Mouse (Mus musculus) midbrain, embryonic 12.5 days (tissue): ENCODE measurements around the gene Sptb. TPM values are rescaled to one million over a fixed set of nuclear protein-coding genes. Genes with fewer than 3 reads are reported as not detected.

Experiments used
- ATAC-seq: fragments of 200-750 bp; cut with Nextera tagmentation; 2 replicates; pipeline ENCODE4 v1.8.0; 2017; ENCODE audit warnings: low read depth, moderate TSS enrichment, moderate library complexity; ENCODE audit not compliant: low FRiP score
- H3K27ac ChIP-seq: fragments of 300-500 bp; sonication (generic); replicated peaks from 2 replicates; pipeline ENCODE4 v1.5.1; 2016; ENCODE audit warnings: mild to moderate bottlenecking
- H3K27me3 ChIP-seq: fragments of 300-500 bp; sonication (generic); 2 replicates; pipeline ENCODE4 v1.6.1; 2016; ENCODE audit warnings: mild to moderate bottlenecking
- H3K36me3 ChIP-seq: fragments of 300-500 bp; sonication (generic); 2 replicates; pipeline ENCODE4 v1.6.1; 2016
- H3K4me1 ChIP-seq: fragments of 300-500 bp; sonication (generic); 2 replicates; pipeline ENCODE4 v1.6.1; 2016
- H3K4me2 ChIP-seq: fragments of 300-500 bp; sonication (generic); replicated peaks from 2 replicates; pipeline ENCODE4 v1.6.1; 2016; ENCODE audit warnings: mild to moderate bottlenecking, moderate library complexity
- H3K4me3 ChIP-seq: fragments of 300-500 bp; sonication (generic); 2 replicates; pipeline ENCODE4 v1.5.1; 2016; ENCODE audit warnings: mild to moderate bottlenecking
- H3K9ac ChIP-seq: fragments of 300-500 bp; sonication (generic); replicated peaks from 2 replicates; pipeline ENCODE4 v1.6.1; 2016; ENCODE audit warnings: mild to moderate bottlenecking, moderate library complexity
- H3K9me3 ChIP-seq: fragments of 300-500 bp; sonication (generic); 2 replicates; pipeline ENCODE4 v1.6.1; 2016; ENCODE audit warnings: mild to moderate bottlenecking
- WGBS: fragments of 180-500 bp; shearing (Covaris S2); methylation state at CpG from one replicate; pipeline ENCODE4 v1.1.7; 2016; 5-methylcytosine and 5-hydroxymethylcytosine counted together
- polyA plus RNA-seq: library from polyadenylated mRNA; unstranded; fragments of >200 nt; fragmentation: Nextera tagmentation; extraction: Ambion mirVana; gene quantifications from 2 replicates; pipeline ENCODE4 v1.2.1, GENCODE M21; 2016

Gene Sptb
- polyA plus RNA-seq, 1 experiment from 2014 or later = 2.4 TPM

GRCm38 (mm10) chr12:76695773-76696172, 14.6 kb downstream of the Sptb start:
- Histone ChIP-seq H3K4me2 (no peak overlapping the region), H3K9ac (no peak overlapping the region), H3K4me3 (no peak overlapping the region), H3K27ac (no peak overlapping the region), H3K4me1 (peaks cover 7% of the 10 kb centered on the region; the same call in 1 of the 2 replicates), H3K36me3 (no peaks in the 10 kb centered on the region), H3K27me3 (no peaks in the 10 kb centered on the region), H3K9me3 (no peaks in the 10 kb centered on the region)
- ATAC-seq = no peak
- 83% methylated on average over 5 of the region's 5 CpGs for WGBS

GRCm38 (mm10) chr12:76694801-76695505, 15.4 kb downstream of the Sptb start:
- H3K27me3 ChIP-seq = no peaks in the 10 kb centered on the region
- peaks cover 7% of the 10 kb centered on the region; the same call in 1 of the 2 replicates for H3K4me1 ChIP-seq
- WGBS = 5% methylated on average over 17 of the region's 17 CpGs
- H3K4me3 ChIP-seq = peak overlapping the region; percentile 28
- H3K9me3 ChIP-seq = no peaks in the 10 kb centered on the region
- no peak for ATAC-seq
- H3K36me3 ChIP-seq = no peaks in the 10 kb centered on the region
- peak overlapping the region; percentile 37; the same call in 1 of the 2 replicates for H3K9ac ChIP-seq
- peak overlapping the region; percentile 57 for H3K4me2 ChIP-seq
- no peak overlapping the region for H3K27ac ChIP-seq

- Histone ChIP-seq H3K9me3 (no peaks in the 10 kb centered on the region), H3K9ac (no peak overlapping the region), H3K4me2 (no peak overlapping the region), H3K27ac (no peak overlapping the region), H3K4me3 (no peak overlapping the region), H3K27me3 (no peaks in the 10 kb centered on the region), H3K4me1 (no peaks in the 10 kb centered on the region), H3K36me3 (no peaks in the 10 kb centered on the region)
- WGBS = 82% methylated on average over 10 of the region's 10 CpGs
- ATAC-seq = no peak
Observed at GRCm38 (mm10) chr12:76687498-76688200, 22.7 kb downstream of the Sptb start.

DNA sequence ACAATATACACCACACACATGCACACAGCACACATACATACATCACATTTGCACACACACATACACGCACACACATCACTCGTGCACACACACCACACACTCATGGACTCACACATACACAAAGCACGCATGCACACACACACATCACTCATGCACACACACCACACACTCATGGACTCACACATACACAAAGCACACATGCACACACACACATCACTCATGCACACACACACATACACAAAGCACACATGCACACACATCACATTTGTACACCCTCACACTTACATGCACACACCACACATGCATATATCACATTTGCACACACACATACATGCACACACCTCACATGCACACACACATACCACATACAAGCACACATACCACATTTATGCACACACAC, 24.7 kb downstream of the Sptb start:
- H3K27ac ChIP-seq = no peak overlapping the region
- H3K9ac ChIP-seq = no peak overlapping the region
- no peak for ATAC-seq
- H3K4me2 ChIP-seq = no peak overlapping the region
- H3K4me1 ChIP-seq = no peaks in the 10 kb centered on the region
- H3K4me3 ChIP-seq = no peak overlapping the region
- H3K9me3 ChIP-seq = no peaks in the 10 kb centered on the region
- no peaks in the 10 kb centered on the region for H3K36me3 ChIP-seq
- 94% methylated on average over 3 of the region's 3 CpGs for WGBS
- H3K27me3 ChIP-seq = no peaks in the 10 kb centered on the region

DNA sequence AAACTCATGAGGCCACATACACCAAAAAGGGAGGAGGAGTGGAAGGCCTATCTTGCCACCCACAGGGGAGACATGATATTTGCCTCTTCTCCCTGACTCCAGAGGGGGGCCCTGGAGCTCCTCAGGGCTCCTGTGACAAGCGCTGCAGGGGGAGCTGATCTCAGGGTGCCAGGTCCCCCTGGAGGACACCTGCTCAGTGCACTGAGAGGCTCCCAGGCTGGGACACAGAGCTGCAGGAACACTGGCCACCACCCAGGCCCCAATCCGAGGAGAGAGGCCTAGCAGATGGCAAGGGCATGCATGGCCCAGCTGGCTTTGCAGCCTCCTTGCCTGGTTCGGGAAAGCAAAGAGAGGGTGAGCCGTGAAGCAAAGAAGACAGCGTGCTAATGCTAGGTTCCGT, 25.9 kb downstream of the Sptb start:
- no peak for ATAC-seq
- no peaks in the 10 kb centered on the region for H3K27me3 ChIP-seq
- 66% methylated on average over 6 of the region's 6 CpGs for WGBS
- H3K4me1 ChIP-seq = no peaks in the 10 kb centered on the region
- no peak overlapping the region for H3K4me2 ChIP-seq
- H3K9me3 ChIP-seq = no peaks in the 10 kb centered on the region
- no peak overlapping the region for H3K4me3 ChIP-seq
- H3K27ac ChIP-seq = no peak overlapping the region
- H3K9ac ChIP-seq = no peak overlapping the region
- no peaks in the 10 kb centered on the region for H3K36me3 ChIP-seq

DNA sequence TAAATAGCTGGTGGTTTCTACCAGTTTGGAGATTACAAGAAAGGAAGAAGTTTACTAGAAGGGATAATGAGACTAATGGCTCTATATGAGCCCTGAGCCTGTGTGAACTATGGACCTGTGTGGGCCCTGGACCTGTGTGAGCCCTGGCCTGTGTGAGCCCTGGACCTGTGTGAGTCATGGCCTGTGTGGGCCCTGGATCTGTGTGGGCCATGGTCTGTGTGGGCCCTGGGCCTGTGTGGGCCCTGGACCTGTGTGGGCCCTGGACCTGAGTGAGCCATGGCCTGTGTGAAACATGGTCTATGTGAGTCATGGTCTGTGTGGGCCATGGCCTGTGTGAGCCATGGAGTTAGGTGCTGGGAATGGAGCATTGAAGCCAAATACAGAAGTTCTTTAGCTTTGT, 28.4 kb downstream of the Sptb start:
- peaks cover 2% of the 10 kb centered on the region; the same call in 1 of the 2 replicates for H3K4me1 ChIP-seq
- H3K9ac ChIP-seq = no peak overlapping the region
- ATAC-seq = no peak
- no peak overlapping the region for H3K27ac ChIP-seq
- no peaks in the 10 kb centered on the region for H3K27me3 ChIP-seq
- no peak overlapping the region for H3K4me2 ChIP-seq
- H3K4me3 ChIP-seq = no peak overlapping the region
- H3K9me3 ChIP-seq = no peaks in the 10 kb centered on the region
- H3K36me3 ChIP-seq = no peaks in the 10 kb centered on the region

GRCm38 (mm10) chr12:76677068-76677467, 33.3 kb downstream of the Sptb start:
- H3K4me3 ChIP-seq = no peak overlapping the region
- no peak overlapping the region for H3K9ac ChIP-seq
- WGBS = 78% methylated on average over 7 of the region's 7 CpGs
- H3K4me1 ChIP-seq = peaks cover 10% of the 10 kb centered on the region
- H3K4me2 ChIP-seq = no peak overlapping the region
- no peaks in the 10 kb centered on the region for H3K36me3 ChIP-seq
- no peaks in the 10 kb centered on the region for H3K9me3 ChIP-seq
- H3K27me3 ChIP-seq = no peaks in the 10 kb centered on the region
- ATAC-seq = no peak
- no peak overlapping the region for H3K27ac ChIP-seq

GRCm38 (mm10) chr12:76676477-76676876, 33.9 kb downstream of the Sptb start:
- Histone ChIP-seq H3K36me3 (no peaks in the 10 kb centered on the region), H3K9ac (no peak overlapping the region), H3K4me2 (no peak overlapping the region), H3K9me3 (no peaks in the 10 kb centered on the region), H3K4me1 (peaks cover 10% of the 10 kb centered on the region), H3K27ac (no peak overlapping the region), H3K27me3 (no peaks in the 10 kb centered on the region), H3K4me3 (no peak overlapping the region)
- 89% methylated on average over 22 of the region's 22 CpGs for WGBS
- ATAC-seq = no peak

DNA sequence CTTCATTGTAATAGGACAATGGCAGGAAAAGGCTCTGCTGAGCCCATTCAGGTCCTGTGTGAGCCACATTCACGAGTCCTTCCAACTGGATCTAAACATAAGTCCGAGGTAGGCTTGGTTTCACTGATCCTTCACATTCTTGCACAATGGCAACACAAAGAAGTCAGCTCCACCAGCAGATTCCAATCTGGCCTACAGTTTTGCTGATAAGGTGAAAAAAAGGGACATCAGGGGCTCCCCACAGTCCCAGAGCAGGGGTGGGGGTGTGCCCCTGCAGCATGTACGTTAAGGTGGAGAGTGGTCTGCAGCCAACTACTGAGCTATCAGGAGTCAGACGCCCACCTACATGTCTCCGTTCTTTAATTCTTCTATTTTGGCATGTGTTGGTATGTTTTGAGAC, 35.0 kb downstream of the Sptb start:
- H3K4me2 ChIP-seq = no peak overlapping the region
- WGBS = 47% methylated on average over 5 of the region's 5 CpGs
- peaks cover 10% of the 10 kb centered on the region for H3K4me1 ChIP-seq
- no peak for ATAC-seq
- no peaks in the 10 kb centered on the region for H3K36me3 ChIP-seq
- H3K9me3 ChIP-seq = no peaks in the 10 kb centered on the region
- H3K4me3 ChIP-seq = no peak overlapping the region
- no peak overlapping the region for H3K27ac ChIP-seq
- H3K9ac ChIP-seq = no peak overlapping the region
- H3K27me3 ChIP-seq = no peaks in the 10 kb centered on the region

DNA sequence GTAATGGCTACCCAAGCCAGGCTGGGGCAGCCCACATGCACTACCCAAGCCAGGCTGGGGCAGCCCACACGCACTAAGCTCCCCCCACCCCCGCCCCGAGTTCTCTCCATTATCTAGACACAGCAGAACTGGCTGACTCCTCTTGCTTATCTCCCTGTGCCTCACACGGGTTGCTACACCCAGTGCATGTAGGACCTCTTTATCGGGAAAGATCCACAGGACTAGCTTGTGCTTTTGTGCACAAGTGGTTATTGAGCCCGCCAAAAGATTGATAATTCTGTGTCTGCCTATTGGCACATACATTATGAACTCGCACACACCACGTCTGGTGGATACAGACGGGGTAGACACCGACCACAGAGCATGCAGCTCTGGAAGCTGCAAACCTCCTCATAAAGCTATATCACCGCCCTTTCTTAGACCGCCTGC, 36.5 kb downstream of the Sptb start:
- no peaks in the 10 kb centered on the region for H3K36me3 ChIP-seq
- no peak overlapping the region for H3K9ac ChIP-seq
- no peak overlapping the region for H3K27ac ChIP-seq
- no peak for ATAC-seq
- H3K27me3 ChIP-seq = no peaks in the 10 kb centered on the region
- H3K4me2 ChIP-seq = no peak overlapping the region
- no peaks in the 10 kb centered on the region for H3K9me3 ChIP-seq
- peaks cover 10% of the 10 kb centered on the region for H3K4me1 ChIP-seq
- no peak overlapping the region for H3K4me3 ChIP-seq
- WGBS = 81% methylated on average over 12 of the region's 12 CpGs

DNA sequence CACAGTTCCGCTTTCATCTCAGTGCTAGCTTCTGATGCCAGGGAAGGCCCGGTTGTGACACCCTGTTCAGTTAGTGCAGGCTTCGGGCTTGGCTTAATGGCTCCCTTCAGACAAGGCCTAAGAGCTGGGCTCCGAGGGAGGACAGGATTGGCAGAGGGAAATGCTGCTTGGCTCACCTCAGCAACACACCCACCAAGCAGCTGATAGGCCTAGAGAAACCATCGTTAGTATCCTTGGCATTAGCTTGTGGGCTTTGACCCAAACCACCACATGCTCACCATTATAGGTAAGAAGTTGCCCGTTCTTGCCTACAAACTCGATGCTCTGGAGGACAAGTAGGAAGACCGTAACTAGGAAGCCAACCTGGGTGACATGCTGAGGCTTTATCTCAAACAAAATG, 38.3 kb downstream of the Sptb start:
- Histone ChIP-seq H3K36me3 (no peaks in the 10 kb centered on the region), H3K4me2 (no peak overlapping the region), H3K4me3 (no peak overlapping the region), H3K27ac (no peak overlapping the region), H3K27me3 (no peaks in the 10 kb centered on the region), H3K4me1 (peaks cover 9% of the 10 kb centered on the region), H3K9me3 (no peaks in the 10 kb centered on the region), H3K9ac (no peak overlapping the region)
- WGBS = 95% methylated on average over 8 of the region's 8 CpGs
- no peak for ATAC-seq

GRCm38 (mm10) chr12:76670533-76671086, 39.7 kb downstream of the Sptb start:
- ATAC-seq = no peak
- Histone ChIP-seq H3K27me3 (no peaks in the 10 kb centered on the region), H3K4me2 (no peak overlapping the region), H3K9me3 (no peaks in the 10 kb centered on the region), H3K27ac (no peak overlapping the region), H3K4me3 (no peak overlapping the region), H3K9ac (no peak overlapping the region), H3K36me3 (no peaks in the 10 kb centered on the region), H3K4me1 (peaks cover 8% of the 10 kb centered on the region; the same call in 1 of the 2 replicates)
- WGBS = 86% methylated on average over 13 of the region's 13 CpGs
